Mouse (Mus musculus) lung, postnatal 10 days (tissue): ENCODE data around the gene Prl.
"Not testable (repeated sequence)": the region's sequence is repeated elsewhere in the genome, so short reads cannot be mapped to it uniquely, and the experiment has no call there.

Source experiments
- DNase-seq: peaks from one replicate; pipeline ENCODE4 v3.0.0; 2021

Gene Prl

GRCm38 (mm10) chr13:27057270-27057669 is at the start of gene Prl:
TSS of gene Prl (plus strand) at chr13:27057570.
- DNase-seq = no peak

- no peak for DNase-seq
These were observed 30.8 kb upstream of the Prl start for GRCm38 (mm10) chr13:27026614-27027013.

GRCm38 (mm10) chr13:27027376-27027775 is 30.0 kb upstream of the Prl start:
- no peak for DNase-seq

- DNase-seq = no peak
These were observed 28.7 kb upstream of the Prl start for GRCm38 (mm10) chr13:27028501-27029240.

- no peak for DNase-seq
These were observed 26.1 kb upstream of the Prl start for GRCm38 (mm10) chr13:27031101-27031852.

GRCm38 (mm10) chr13:27031853-27032240 is 25.5 kb upstream of the Prl start:
- DNase-seq = no peak

GRCm38 (mm10) chr13:27032998-27033397 is 24.4 kb upstream of the Prl start:
- DNase-seq = no peak

GRCm38 (mm10) chr13:27042185-27042584 is 15.2 kb upstream of the Prl start:
- DNase-seq = no peak

GRCm38 (mm10) chr13:27043326-27043725 is 14.0 kb upstream of the Prl start:
- DNase-seq = no peak

GRCm38 (mm10) chr13:27059177-27059576 is 1.8 kb downstream of the Prl start:
- no peak for DNase-seq

GRCm38 (mm10) chr13:27093890-27094289 is 36.5 kb downstream of the Prl start, which contains the start of gene Prl3d1:
TSS of gene Prl3d1 (plus strand) at chr13:27094190.
- not testable (repeated sequence) for DNase-seq
